Mouse (Mus musculus) mouse embryonic stem cell (cell line): ENCODE data around the gene Gemin5.

ENCODE experiments used
- in situ Hi-C, 2 experiments: fragments of 300-500 bp; cut with MboI; formaldehyde crosslinking; loops; 1 replicate in 1 of 2; 3 replicates in 1 of 2; pipeline ENCODE4 v1.14.3; 2019 to 2020; ENCODE audit warnings: low sequenced_read_pairs in 2 of 2, low pct_unique_long_range_greater_than_20kb in 1 of 2, mixed read lengths in 1 of 2; ENCODE audit not compliant: unreplicated experiment in 1 of 2

Gemin5 gene

GRCm38 (mm10) chr11:58096821-58097620 lies 71.3 kb downstream of the Gemin5 start:
- in situ Hi-C loops: loop anchor here in 1 of 2 experiments (5.0 kb wide), 1 partner anchor 150 kb away; no protein-coding TSS in a partner anchor

GRCm38 (mm10) chr11:58096160-58096559 lies 72.2 kb downstream of the Gemin5 start:
- in situ Hi-C loops: loop anchor here in 1 of 2 experiments (5.0 kb wide), 1 partner anchor 149 kb away; no protein-coding TSS in a partner anchor

GRCm38 (mm10) chr11:58095561-58095960 lies 72.8 kb downstream of the Gemin5 start:
- in situ Hi-C loops: loop anchor here in 1 of 2 experiments (5.0 kb wide), 1 partner anchor 148 kb away; no protein-coding TSS in a partner anchor

GRCm38 (mm10) chr11:58094766-58095165 lies 73.6 kb downstream of the Gemin5 start:
- in situ Hi-C loops: loop anchor here in 1 of 2 experiments (5.0 kb wide), 1 partner anchor 147 kb away; no protein-coding TSS in a partner anchor

GRCm38 (mm10) chr11:58093021-58093528 lies 75.3 kb downstream of the Gemin5 start, which contains the start of gene Gm12248:
TSS of gene Gm12248 (minus strand) at chr11:58093134.
- in situ Hi-C loops: no loop called here

- in situ Hi-C loops: no loop called here
Measured at GRCm38 (mm10) chr11:58092541-58092940, 75.8 kb downstream of the Gemin5 start.

- in situ Hi-C loops: no loop called here
Measured at GRCm38 (mm10) chr11:58081716-58082115, 86.6 kb downstream of the Gemin5 start.

- in situ Hi-C loops: no loop called here
Measured at GRCm38 (mm10) chr11:58077270-58077669, 91.1 kb downstream of the Gemin5 start.

- in situ Hi-C loops: no loop called here
Measured at GRCm38 (mm10) chr11:58072978-58073377, 95.4 kb downstream of the Gemin5 start.
